Mouse (Mus musculus) olfactory bulb, adult 2 months (tissue): ENCODE measurements around the gene Lrmda.

ENCODE experiments used
- CTCF ChIP-seq: fragments of 200-500 bp; IDR thresholded peaks from 2 replicates; pipeline ENCODE4 v1.5.1; 2012; ENCODE audit warnings: low read depth, mild to moderate bottlenecking, low read length, moderate library complexity; ENCODE audit not compliant: insufficient read depth
- POLR2A ChIP-seq: fragments of 200-500 bp; IDR thresholded peaks from 2 replicates; pipeline ENCODE4 v1.6.1; 2012; ENCODE audit warnings: mild to moderate bottlenecking, low read depth, low read length, moderate library complexity; ENCODE audit not compliant: insufficient read depth

- TF ChIP-seq POLR2A (no peak), CTCF (no peak)
Measured at GRCm38 (mm10) chr14:22807726-22808594, 788.4 kb downstream of the Lrmda start.
